Mouse (Mus musculus): ENCODE measurements at regions not wholly inside any gene's neighbourhood (a gene's known extent, or its start where the extent isn't known, plus 50 kb on each side); places are given as distances from the start of the nearest gene placed in this dataset.
A peak's percentile ranks its signal among the peaks of the same experiment; 100 is the strongest.

DNA sequence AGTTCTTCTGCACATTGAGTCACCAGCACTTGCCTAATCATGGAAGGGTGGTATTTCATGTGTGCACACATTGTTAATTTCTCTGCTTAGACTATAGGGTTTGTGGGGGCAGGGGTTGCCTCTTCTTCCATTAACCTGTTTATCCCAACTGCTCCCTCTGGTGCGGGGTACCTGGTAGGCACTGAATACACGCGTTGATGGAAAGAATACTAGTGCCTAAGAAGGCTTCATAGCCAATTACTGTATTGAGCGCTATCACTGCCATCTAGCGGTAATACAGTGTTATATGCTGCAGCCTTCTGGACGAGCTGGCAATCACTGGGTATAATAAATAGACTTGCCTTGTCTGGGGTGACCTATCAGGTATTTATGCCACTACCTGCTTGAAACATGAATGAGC is 86.4 kb upstream of the Chd2 start:
- TF ChIP-seq EP300 (IDR thresholded peaks at IDR 0.05; ENCODE audit: low read depth) = no peak
- peak; percentile 92 for TF ChIP-seq CTCF (IDR thresholded peaks at IDR 0.05; ENCODE audit: low read depth)

Data from liver, postnatal 0 days (tissue).